Mouse (Mus musculus) cerebellum, adult 2 months (tissue): ENCODE results near the gene Pde6d.

Experiments used
- CTCF ChIP-seq: fragments of 200-500 bp; IDR thresholded peaks from 2 replicates; pipeline ENCODE4 v1.5.1; 2011; ENCODE audit warnings: low read depth, mild to moderate bottlenecking, control low read depth, low read length, moderate library complexity, borderline replicate concordance; ENCODE audit not compliant: insufficient read depth
- POLR2A ChIP-seq: fragments of 200-500 bp; IDR thresholded peaks from 2 replicates; pipeline ENCODE4 v1.6.1; 2011; ENCODE audit warnings: low read length, control low read depth, borderline replicate concordance; ENCODE audit not compliant: insufficient read depth

DNA sequence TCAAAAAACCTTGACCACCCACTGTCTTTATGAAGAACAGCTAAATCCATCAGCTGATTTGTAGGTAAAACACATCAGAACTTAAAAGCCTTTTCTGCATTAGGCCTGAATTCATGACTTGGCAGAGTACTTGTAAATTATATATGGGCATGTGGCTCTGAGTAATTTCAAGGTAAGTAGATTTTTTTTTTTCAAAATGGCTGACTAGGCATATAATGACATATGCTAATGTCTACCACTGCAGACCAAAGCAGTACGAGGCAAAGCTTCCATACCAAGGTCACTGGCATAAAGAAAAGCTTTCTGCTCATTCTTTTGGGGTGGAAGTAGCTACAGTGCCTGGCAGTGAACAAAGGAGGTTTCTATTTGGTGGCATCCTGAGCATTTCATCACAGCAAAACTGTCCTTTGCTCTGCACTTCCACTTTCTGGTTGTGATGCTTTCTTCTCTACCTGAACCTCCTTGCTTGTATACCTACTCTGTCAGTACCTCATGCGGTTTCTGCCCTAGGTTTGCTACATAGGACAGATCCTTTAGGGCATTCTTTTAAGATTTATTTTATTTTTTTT, 13.1 kb downstream of the Pde6d start:
- TF ChIP-seq POLR2A (no peak), CTCF (no peak)
